10 mouse cellular contexts compared by ENCODE assay signal in the genomic region with DNA sequence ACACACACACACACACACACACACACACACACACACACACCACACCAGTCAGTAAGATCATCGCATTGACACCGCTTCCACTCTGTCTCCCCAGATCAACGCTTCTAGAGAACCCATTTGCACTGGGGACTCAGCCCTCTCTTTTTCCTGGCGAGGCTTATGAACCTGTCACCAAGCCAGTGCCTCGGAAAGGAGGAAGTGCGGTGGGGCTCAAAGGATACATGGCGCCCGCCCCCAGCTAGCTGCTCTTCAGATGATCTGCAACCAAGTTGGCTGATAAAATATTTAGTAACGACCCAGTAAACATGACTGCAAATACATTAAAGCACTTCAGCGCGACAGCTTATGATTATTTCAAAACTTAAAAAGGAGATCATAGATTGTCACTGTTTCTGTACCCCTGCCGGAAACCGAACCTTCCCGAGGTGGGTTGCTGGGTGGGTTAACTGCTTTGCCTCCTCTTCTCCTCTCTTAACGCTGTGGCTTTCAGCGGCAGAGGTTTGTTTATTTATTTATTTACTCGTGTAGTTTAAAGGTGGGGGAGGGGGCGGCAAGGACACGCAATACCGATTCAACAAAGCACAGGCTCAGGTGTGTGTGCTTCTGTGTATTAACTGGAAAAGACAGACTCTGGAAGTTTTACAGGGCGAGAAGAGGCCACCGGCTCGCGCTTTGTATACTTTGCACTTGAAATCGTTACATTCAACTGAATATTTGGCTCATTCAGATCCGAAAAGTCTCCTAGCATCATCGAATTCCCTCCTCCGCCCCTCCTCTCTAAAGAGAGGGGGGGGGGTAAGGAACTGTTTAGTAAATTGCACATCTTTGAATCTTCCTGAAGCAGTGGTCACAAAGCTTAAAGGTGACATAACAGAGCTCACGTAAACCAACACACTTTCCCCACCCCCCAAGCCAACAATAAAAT. TPM values are rescaled to one million over a fixed set of nuclear protein-coding genes. Genes with fewer than 3 reads are reported as not detected.
DNase-seq lines count a peak whose midpoint lies in the region; ATAC-seq and TF ChIP-seq lines count a peak whose summit lies in the region.
"Had no signal": no experiment of that assay in that cellular context is flagged by ENCODE, and none has a peak within 500 bp of the region (broad histone marks: within the 10 kb centered on the region; RNA-seq: fewer than 3 reads in every experiment).

No protein-coding gene starts in this region.

- TF ChIP-seq CTCF in gastrocnemius, adult 2 months (IDR thresholded peaks at IDR 0.05): no peak

- H3K4me3 ChIP-seq in gastrocnemius, adult 2 months: peak overlapping the region; percentile 30; the same call in 1 of the 2 replicates
- H3K4me3 ChIP-seq in hindbrain, embryonic 11.5 days (ENCODE audit: low read depth, low read length): no peak overlapping the region
- H3K4me3 ChIP-seq in megakaryocyte, embryonic 14.5 days (replicated peaks): peak overlapping the region; percentile 68
- H3K4me3 ChIP-seq: erythroblast, embryonic 14.5 days had no signal

- no peaks in the 10 kb centered on the region for H3K36me3 ChIP-seq in hindbrain, embryonic 11.5 days (ENCODE audit: control insufficient read depth, insufficient read depth, low read length)
- peaks cover 26% of the 10 kb centered on the region for H3K36me3 ChIP-seq in megakaryocyte, embryonic 14.5 days (replicated peaks; ENCODE audit: low read length)

- H3K9ac ChIP-seq in hindbrain, embryonic 11.5 days (ENCODE audit: low read depth, low read length): no peak overlapping the region

- no peak overlapping the region for H3K4me2 ChIP-seq in hindbrain, embryonic 11.5 days (replicated peaks; ENCODE audit: low read depth, low read length)

- DNase-seq in gastrocnemius, adult 2 months: no peak
- no peak for DNase-seq in gastrocnemius, postnatal 4 days (ENCODE audit: low spot score in 2 of 2)
- peak; percentile 52 for DNase-seq in right cerebral cortex, adult 18-20 months
- no peak for DNase-seq in right cerebral cortex, postnatal 36 days (ENCODE audit: low spot score in 2 of 2)
- DNase-seq in hindbrain, embryonic 11.5 days (ENCODE audit: low spot score): peak; percentile 57
- no peak for DNase-seq in urinary bladder, postnatal 4 days (ENCODE audit: low spot score in 2 of 2)
- no peak for DNase-seq in spleen, postnatal 14 days (ENCODE audit: low spot score in 2 of 2)

- 0 out of 2 replicates have a peak, but pooled peaks have one; percentile 1 for ATAC-seq in hindbrain, embryonic 11.5 days (ENCODE audit: low FRiP score)

- intact Hi-C loops in gastrocnemius, adult 2 months (cut with DNase I): loop anchor here (5.0 kb wide), 1 partner anchor 91 kb away; the partner anchor contains the start of gene Psmd14

- WGBS in hindbrain, embryonic 11.5 days: 2% methylated on average over 29 of the region's 29 CpGs

- peaks cover 5% of the 10 kb centered on the region for H3K4me1 ChIP-seq in hindbrain, embryonic 11.5 days (replicated peaks; ENCODE audit: control insufficient read depth, insufficient read depth, low read length)
- H3K4me1 ChIP-seq in megakaryocyte, embryonic 14.5 days: peaks cover 45% of the 10 kb centered on the region

- H3K27me3 ChIP-seq in hindbrain, embryonic 11.5 days (ENCODE audit: control insufficient read depth, insufficient read depth, low read length): peaks cover 44% of the 10 kb centered on the region
- H3K27me3 ChIP-seq in megakaryocyte, embryonic 14.5 days (replicated peaks): peaks cover 62% of the 10 kb centered on the region

- H3K27ac ChIP-seq in gastrocnemius, adult 2 months: no peak overlapping the region
- H3K27ac ChIP-seq in hindbrain, embryonic 11.5 days (ENCODE audit: low read depth, low read length): no peak overlapping the region
- H3K27ac ChIP-seq: macrophage had no signal

- H3K9me3 ChIP-seq in hindbrain, embryonic 11.5 days (ENCODE audit: control insufficient read depth, low read length): no peaks in the 10 kb centered on the region
- no peaks in the 10 kb centered on the region for H3K9me3 ChIP-seq in megakaryocyte, embryonic 14.5 days

RNA-seq across cellular contexts. Expression of gene Tbr1, which starts 1.0 kb away (rescaled TPM):
- total RNA-seq in gastrocnemius, adult 2 months (2021): not detected
- under 1 TPM; 0.36 to 0.49 TPM for total RNA-seq in gastrocnemius, postnatal 4 days (2021)
- 0.11 TPM in 1 of 2 replicates, not detected in the other for polyA plus RNA-seq in hindbrain, embryonic 11.5 days (2014; fragmentation: Nextera tagmentation; extraction: Ambion mirVana)
- 0.38 TPM in 1 of 2 replicates, not detected in the other for polyA plus RNA-seq in megakaryocyte, embryonic 14.5 days (2012; ENCODE audit: insufficient read depth, low replicate concordance)
- polyA plus RNA-seq: erythroblast, embryonic 14.5 days; macrophage had no signal

Comparison
In these comparisons a context has a peak if more than half of its experiments do, and no peak if none do; other contexts are left out.
1. DNase-seq: peak in right cerebral cortex, adult 18-20 months (single experiment) and hindbrain, embryonic 11.5 days (single experiment); none in gastrocnemius, adult 2 months (single experiment), gastrocnemius, postnatal 4 days (0 of 2), right cerebral cortex, postnatal 36 days (0 of 2), urinary bladder, postnatal 4 days (0 of 2) and spleen, postnatal 14 days (0 of 2).